Mouse (Mus musculus) ES-E14 (cell line): Measurements from ENCODE around the gene Nfs1. TPM values are rescaled to one million over a fixed set of nuclear protein-coding genes. Genes with fewer than 3 reads are reported as not detected.

ENCODE experiments used
- DNase-seq: peaks from one replicate; pipeline ENCODE4 v3.0.0-alpha.2; 2013; ENCODE audit warnings: low read depth, low spot score
- H3K27ac ChIP-seq: 2 replicates; pipeline ENCODE4 v1.5.1; 2012; ENCODE audit warnings: low read depth, mild to moderate bottlenecking, low read length, moderate library complexity, mixed read lengths; ENCODE audit not compliant: poor library complexity, insufficient read depth, severe bottlenecking
- H3K36me3 ChIP-seq: 2 replicates; pipeline ENCODE4 v1.6.1; 2012; ENCODE audit warnings: mild to moderate bottlenecking, low read length, moderate library complexity, mixed read lengths; ENCODE audit not compliant: control insufficient read depth, poor library complexity, insufficient read depth, severe bottlenecking
- H3K4me1 ChIP-seq, 2 experiments: fragments of 150-350 bp in 1 of 2; sonication (generic) in 1 of 2; 2 replicates each; pipeline ENCODE4 v1.6.1; 2012; ENCODE audit warnings: low read length in 2 of 2, mild to moderate bottlenecking in 1 of 2, mixed read lengths in 1 of 2; ENCODE audit not compliant: control insufficient read depth in 2 of 2, insufficient read depth in 2 of 2, poor library complexity in 1 of 2
- H3K4me3 ChIP-seq, 2 experiments: fragments of 150-350 bp in 1 of 2; sonication (generic) in 1 of 2; 2 replicates each; pipeline ENCODE4 v1.5.1; 2012; ENCODE audit warnings: low read length in 2 of 2, low read depth in 1 of 2, mild to moderate bottlenecking in 1 of 2, mixed read lengths in 1 of 2; ENCODE audit not compliant: insufficient read depth in 1 of 2, poor library complexity in 1 of 2, severe bottlenecking in 1 of 2
- H3K9ac ChIP-seq: 2 replicates; pipeline ENCODE4 v1.6.1; 2012; ENCODE audit warnings: low read depth, mild to moderate bottlenecking, low read length, mixed read lengths; ENCODE audit not compliant: poor library complexity, insufficient read depth, severe bottlenecking
- H3K9me3 ChIP-seq: fragments of 150-350 bp; sonication (generic); 2 replicates; pipeline ENCODE4 v1.6.1; 2012; ENCODE audit warnings: low read depth, mild to moderate bottlenecking, low read length; ENCODE audit not compliant: control insufficient read depth, insufficient read depth
- CHD2 ChIP-seq: IDR thresholded peaks from 2 replicates; pipeline ENCODE4 v1.6.1; 2014; ENCODE audit warnings: mild to moderate bottlenecking, low read depth, low read length, inconsistent platforms
- HCFC1 ChIP-seq: IDR thresholded peaks from 2 replicates; pipeline ENCODE4 v1.6.1; 2012; ENCODE audit warnings: low read length, inconsistent platforms, borderline replicate concordance; ENCODE audit not compliant: insufficient read depth
- MAFK ChIP-seq: IDR thresholded peaks from 2 replicates; pipeline ENCODE4 v1.6.1; 2014; ENCODE audit warnings: mild to moderate bottlenecking, low read depth, low read length, inconsistent platforms; ENCODE audit not compliant: insufficient read depth
- ZC3H11A ChIP-seq: IDR thresholded peaks from 2 replicates; pipeline ENCODE4 v1.6.1; 2012; ENCODE audit warnings: low read depth, mild to moderate bottlenecking, inconsistent platforms, low read length, borderline replicate concordance
- ZNF384 ChIP-seq: IDR thresholded peaks from 2 replicates; pipeline ENCODE4 v1.6.1; 2012; ENCODE audit warnings: low read depth, low read length, inconsistent platforms
- in situ Hi-C, 2 experiments: fragments of 600-800 bp; cut with MboI; formaldehyde crosslinking; loops; one replicate each; pipeline ENCODE4 v1.15.1; 2025; ENCODE audit warnings: low sequenced_read_pairs in 2 of 2, inconsistent platforms in 1 of 2; ENCODE audit not compliant: unreplicated experiment in 2 of 2
- total RNA-seq: library from RNA; depleted of rRNA; stranded (reverse); fragments of 300-350 nt; gene quantifications from 2 replicates; pipeline ENCODE4 v1.2.3, GENCODE M21; 2012

Nfs1 gene
- total RNA-seq, 1 experiment: 41.6 TPM

DNA sequence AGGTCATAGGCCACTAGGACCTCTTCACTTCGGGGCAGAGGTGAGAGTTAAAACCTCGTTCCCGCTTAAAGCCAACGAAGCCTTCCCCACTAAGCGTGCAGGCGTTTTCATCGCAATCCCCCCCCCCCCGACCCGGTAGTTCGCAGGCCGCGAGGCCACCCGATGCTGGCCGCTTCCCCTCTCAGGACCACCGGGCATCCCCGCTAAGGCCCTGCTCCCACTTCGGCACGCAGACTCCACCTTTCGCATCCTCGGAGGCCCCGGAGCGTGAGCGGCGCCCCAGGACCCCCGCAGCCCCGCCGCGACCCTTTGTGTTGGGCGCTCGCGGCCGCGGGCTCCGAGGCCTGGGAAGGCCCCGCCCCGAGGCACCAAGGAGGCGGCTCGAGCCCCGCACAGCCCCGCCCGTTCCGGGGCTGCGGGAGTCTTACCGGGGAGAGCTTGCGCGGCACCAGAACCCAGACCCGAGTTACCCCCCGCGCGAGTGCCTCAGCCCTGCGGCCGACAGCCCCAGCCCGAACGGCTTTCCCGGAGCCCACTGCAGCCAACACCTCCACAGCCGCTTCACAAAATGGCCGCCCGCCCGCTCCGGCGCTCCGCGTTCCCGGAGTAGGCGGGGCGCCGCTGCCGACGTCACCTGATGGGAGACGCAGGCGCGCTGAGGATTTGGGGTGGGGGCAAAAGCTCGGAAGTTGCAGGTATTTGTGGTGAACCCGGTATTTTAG is 32.5 kb downstream of the Nfs1 start, which contains the start of the genes Cpne1 and Rbm12:
Gene Cpne1, minus strand, starts transcription at position 608 of the 722 bp plus-strand sequence.
Gene Rbm12, minus strand, starts transcription at position 621 of the 722 bp plus-strand sequence.
- DNase-seq: peak; percentile 83
- Histone ChIP-seq H3K36me3 (no peaks in the 10 kb centered on the region), H3K4me1 (peaks cover 0 to 8% of the 10 kb centered on the region in 2 experiments; a peak in 2 of 4 replicates), H3K9ac (peak within 1 kb of the TSS; percentile 99), H3K27ac (peak within 1 kb of the TSS; percentile 93), H3K9me3 (no peaks in the 10 kb centered on the region), H3K4me3 (peak within 1 kb of the TSS; percentile 70 to 93)
- TF ChIP-seq HCFC1 (peak; percentile 16; the same call in 1 of the 2 replicates), ZNF384 (no peak)
- in situ Hi-C loops: no loop called here

DNA sequence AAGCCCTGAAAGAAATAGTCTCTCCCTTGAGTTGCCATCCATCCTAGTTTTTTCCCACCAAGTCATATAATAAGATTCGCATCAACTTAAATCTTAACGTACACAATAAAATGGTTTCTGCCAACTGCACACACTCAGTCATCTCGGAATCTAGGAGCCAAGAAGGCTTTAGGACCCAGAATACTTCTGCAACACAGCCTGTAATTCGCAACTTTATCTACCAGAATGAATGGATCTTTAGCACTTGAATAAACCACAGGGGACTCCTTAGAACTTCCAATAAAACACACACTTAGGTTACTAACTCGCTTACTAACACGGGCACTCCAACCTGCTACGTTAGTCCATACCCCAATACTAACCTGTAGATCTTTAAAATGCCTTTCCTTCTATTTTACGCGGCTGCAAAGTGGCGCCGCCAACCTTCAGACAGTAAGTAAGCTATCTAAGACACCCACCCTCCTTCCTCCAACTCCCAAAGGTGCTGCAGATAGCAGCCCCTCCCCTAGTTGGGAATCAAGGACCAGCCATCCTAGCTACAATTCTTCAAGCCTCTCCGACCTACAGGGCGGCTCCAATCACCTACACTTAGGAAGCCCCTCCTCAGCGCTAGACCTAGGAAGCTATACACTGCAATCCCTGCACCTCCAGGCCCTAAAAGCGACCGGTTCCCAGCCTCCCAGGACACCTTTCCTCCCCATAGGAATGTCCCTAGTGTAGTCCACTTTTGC is 33.2 kb downstream of the Nfs1 start:
- no peak for TF ChIP-seq MAFK
- TF ChIP-seq ZNF384: no peak
- no peak for TF ChIP-seq ZC3H11A
- in situ Hi-C loops: no loop called here
- H3K36me3 ChIP-seq: no peaks in the 10 kb centered on the region
- DNase-seq: peak; percentile 51
- H3K4me3 ChIP-seq: peak overlapping the region; percentile 70 to 93
- H3K4me1 ChIP-seq: peaks cover 3 to 8% of the 10 kb centered on the region in 2 experiments; a peak in 2 of 4 replicates
- H3K9me3 ChIP-seq: no peaks in the 10 kb centered on the region
- H3K27ac ChIP-seq: peak overlapping the region; percentile 93
- H3K9ac ChIP-seq: peak overlapping the region; percentile 99

DNA sequence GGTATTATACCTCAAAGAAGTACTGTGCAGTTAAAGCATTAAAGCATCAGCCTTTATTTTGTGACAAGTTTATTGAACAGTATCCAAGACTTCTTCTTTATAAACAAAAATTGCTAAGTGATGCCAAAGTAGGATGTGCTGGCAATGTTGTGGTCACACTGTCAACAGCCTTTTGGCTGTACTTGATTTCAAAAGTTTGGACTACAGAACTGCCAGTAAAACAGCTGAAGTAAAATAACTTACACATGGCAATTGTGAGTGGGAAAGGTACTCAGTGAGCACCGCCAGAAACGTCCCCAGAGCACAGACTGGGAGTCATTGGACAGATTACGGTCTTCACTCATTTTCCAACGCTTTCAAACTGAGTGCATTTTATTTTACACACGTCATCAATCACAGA is 52.1 kb downstream of the Nfs1 start:
- no peak overlapping the region for H3K9ac ChIP-seq
- H3K36me3 ChIP-seq: peaks cover 16% of the 10 kb centered on the region
- no peaks in the 10 kb centered on the region for H3K4me1 ChIP-seq
- no peak overlapping the region for H3K4me3 ChIP-seq
- no peaks in the 10 kb centered on the region for H3K9me3 ChIP-seq
- H3K27ac ChIP-seq: no peak overlapping the region
- in situ Hi-C loops: no loop called here
- no peak for DNase-seq
- TF ChIP-seq ZC3H11A: no peak
- TF ChIP-seq MAFK: no peak
- TF ChIP-seq HCFC1: no peak
- no peak for TF ChIP-seq CHD2
- TF ChIP-seq ZNF384: no peak

DNA sequence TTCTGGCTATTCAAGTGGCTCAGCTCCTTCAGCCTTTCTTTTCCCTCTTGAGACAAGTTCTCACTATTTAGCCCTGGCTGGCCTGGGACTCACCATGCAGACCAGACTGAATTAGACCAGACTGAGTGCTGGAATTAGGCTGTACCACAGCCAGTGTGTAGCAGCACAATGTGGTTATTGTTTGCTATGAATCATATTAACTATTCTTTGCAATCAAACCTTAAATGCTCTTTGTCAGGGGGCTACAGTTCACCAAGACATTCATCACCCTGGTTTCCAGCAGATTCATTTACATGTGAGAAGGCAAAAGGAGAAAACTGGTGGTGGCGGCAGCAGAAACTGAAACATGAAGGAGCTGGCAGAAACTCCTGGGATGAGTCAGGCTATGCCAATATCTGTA is 54.2 kb downstream of the Nfs1 start:
- Histone ChIP-seq H3K9ac (no peak overlapping the region), H3K4me3 (no peak overlapping the region), H3K27ac (no peak overlapping the region), H3K4me1 (no peaks in the 10 kb centered on the region), H3K36me3 (peaks cover 6% of the 10 kb centered on the region), H3K9me3 (no peaks in the 10 kb centered on the region)
- no peak for TF ChIP-seq HCFC1
- no peak for TF ChIP-seq CHD2
- TF ChIP-seq ZC3H11A: no peak
- no peak for TF ChIP-seq MAFK
- TF ChIP-seq ZNF384: no peak
- in situ Hi-C loops: no loop called here
- DNase-seq: no peak
